Mouse (Mus musculus): ENCODE results near the gene Rassf6. TPM values are rescaled to one million over a fixed set of nuclear protein-coding genes. Genes with fewer than 3 reads are reported as not detected.

Rassf6 gene
- total RNA-seq, 2 experiments from 2014 or later = not detected

- no peak for DNase-seq (ENCODE audit: low spot score)
Observed at GRCm38 (mm10) chr5:90571216-90571615, 69.2 kb downstream of the Rassf6 start.

GRCm38 (mm10) chr5:90568338-90568737 lies 72.1 kb downstream of the Rassf6 start:
- DNase-seq (ENCODE audit: low spot score) = no peak

GRCm38 (mm10) chr5:90567788-90568187 lies 72.7 kb downstream of the Rassf6 start:
- no peak for DNase-seq (ENCODE audit: low spot score)

GRCm38 (mm10) chr5:90565205-90565604 lies 75.3 kb downstream of the Rassf6 start:
- DNase-seq (ENCODE audit: low spot score) = no peak

GRCm38 (mm10) chr5:90564161-90564560 lies 76.3 kb downstream of the Rassf6 start:
- no peak for DNase-seq (ENCODE audit: low spot score)

- DNase-seq (ENCODE audit: low spot score) = no peak
Observed at GRCm38 (mm10) chr5:90562880-90563279, 77.6 kb downstream of the Rassf6 start.

GRCm38 (mm10) chr5:90561721-90562275 lies 78.7 kb downstream of the Rassf6 start:
- no peak for DNase-seq (ENCODE audit: low spot score)

- DNase-seq (ENCODE audit: low spot score) = no peak
Observed at GRCm38 (mm10) chr5:90560743-90561142, 79.7 kb downstream of the Rassf6 start, which contains the start of gene 5830473C10Rik. 5830473C10Rik (plus strand) TSS chr5:90561107.

GRCm38 (mm10) chr5:90556052-90556451 lies 84.4 kb downstream of the Rassf6 start:
- no peak for DNase-seq (ENCODE audit: low spot score)

Other genes starting within 250 kb of the Rassf6 start
- 10 to 100 TPM in 1 of 2 experiments, under 1 TPM in 1; 0.14 to 26.8 TPM for gene Alb, start 179.8 kb downstream of the Rassf6 start, total RNA-seq (2021)
- gene Afp, start 149.9 kb downstream of the Rassf6 start, total RNA-seq (2021) = not detected
- under 1 TPM in 1 of 2 experiments, not detected in 1; 0.17 TPM for gene Afm, start 121.7 kb downstream of the Rassf6 start, total RNA-seq (2021)
- not detected for gene 5830473C10Rik, start 79.5 kb downstream of the Rassf6 start, total RNA-seq (2021)
- gene Cxcl5, start 118.7 kb upstream of the Rassf6 start, total RNA-seq (2021) = not detected
- under 1 TPM; 0.21 to 0.28 TPM for gene Ppbp, start 127.9 kb upstream of the Rassf6 start, total RNA-seq (2021)
- gene Pf4, start 131.8 kb upstream of the Rassf6 start, total RNA-seq (2021) = 10 to 100 TPM in 1 of 2 experiments, 1 to 10 TPM in 1; 5.6 to 15.2 TPM
- gene Cxcl3, start 145.4 kb upstream of the Rassf6 start, total RNA-seq (2021) = not detected
- gene Cxcl15, start 153.9 kb upstream of the Rassf6 start, total RNA-seq (2021) = not detected

Data from gastrocnemius, adult 18-20 months (tissue).